Mouse (Mus musculus): ENCODE measurements around the gene Rab15. TPM values are rescaled to one million over a fixed set of nuclear protein-coding genes. Genes with fewer than 3 reads are reported as not detected.
A peak's percentile ranks its signal among the peaks of the same experiment; 100 is the strongest.
"Not testable (repeated sequence)": the region's sequence is repeated elsewhere in the genome, so short reads cannot be mapped to it uniquely, and the experiment has no call there.

Gene Rab15
- 100 to 1,000 TPM; 189 to 195 TPM for total RNA-seq (2021)
- long read RNA-seq, experiment 1, transcript Rab15-201 (7 exons, 3,158 nt), result major isoform, 254 of 288 reads
- long read RNA-seq, experiment 1, partial matches to known transcripts, result 7 of 288 reads
- long read RNA-seq, experiment 1, other reads (novel, unspliced or antisense), result 25 of 288 reads
- long read RNA-seq, experiment 2, transcript Rab15-201 (7 exons, 3,158 nt), result major isoform, 304 of 358 reads
- long read RNA-seq, experiment 2, partial matches to known transcripts, result 8 of 358 reads
- long read RNA-seq, experiment 2, other reads (novel, unspliced or antisense), result 44 of 358 reads

GRCm38 (mm10) chr12:76822651-76823041, at the start of gene Rab15:
Gene Rab15 (minus strand): TSS chr12:76822908.
- no peak for TF ChIP-seq CTCF (conservative IDR thresholded peaks at IDR 0.05)
- Histone ChIP-seq H3K27ac (peak within 1 kb of the TSS; percentile 91), H3K4me3 (peak within 1 kb of the TSS; percentile 79)
- no peak for DNase-seq (ENCODE audit: low spot score in 2 of 2)

- Histone ChIP-seq H3K27ac (no peak overlapping the region), H3K4me3 (no peak overlapping the region)
- TF ChIP-seq CTCF (conservative IDR thresholded peaks at IDR 0.05), result no peak
- DNase-seq (ENCODE audit: low spot score in 2 of 2), result no peak
Observed at GRCm38 (mm10) chr12:76869561-76869960, 46.9 kb upstream of the Rab15 start.

DNA sequence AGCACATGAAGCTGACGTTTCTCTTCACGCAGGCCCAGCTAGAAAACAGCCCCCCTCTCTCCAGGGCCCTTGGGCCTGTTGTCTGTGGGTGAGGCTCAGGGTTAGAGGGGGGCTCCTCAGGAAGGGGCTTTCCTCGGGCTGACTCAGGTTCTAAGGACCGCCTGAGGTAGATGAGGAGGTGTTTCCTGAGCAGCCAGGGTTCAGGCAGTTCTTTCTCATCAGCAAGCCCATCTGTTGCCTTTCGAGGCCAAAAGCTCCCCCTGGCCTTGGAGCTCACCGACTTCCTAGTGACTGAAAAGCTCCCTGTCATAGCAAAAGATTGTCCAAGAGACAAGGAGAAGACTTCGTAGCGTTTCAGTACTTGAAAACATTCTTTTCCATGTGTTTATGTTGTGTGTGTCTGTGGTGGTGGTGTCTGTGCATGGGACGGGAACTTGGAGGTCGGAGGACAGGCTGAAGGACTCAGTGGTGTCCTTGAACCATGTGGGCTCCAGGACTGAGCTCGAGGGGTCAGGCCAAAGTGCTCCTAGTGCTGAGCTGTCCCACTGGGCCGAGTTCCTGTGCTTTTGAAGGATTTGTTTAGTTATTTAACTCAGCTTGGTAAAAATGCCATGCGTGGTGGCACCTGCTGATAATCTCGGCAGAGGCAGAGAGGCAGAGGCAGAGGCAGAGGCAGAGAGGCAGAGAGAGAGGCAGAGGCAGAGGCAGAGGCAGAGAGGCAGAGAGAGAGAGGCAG, 45.9 kb upstream of the Rab15 start:
- no peak for DNase-seq (ENCODE audit: low spot score in 2 of 2)
- no peak for TF ChIP-seq CTCF (conservative IDR thresholded peaks at IDR 0.05)
- no peak overlapping the region for H3K4me3 ChIP-seq
- 0 out of 2 replicates have a peak overlapping the region, but pooled peaks have one; percentile 36 for H3K27ac ChIP-seq

- peak in 1 of 2 experiments; percentile 44 for DNase-seq (ENCODE audit: low spot score in 2 of 2)
- TF ChIP-seq CTCF (conservative IDR thresholded peaks at IDR 0.05), result no peak
- Histone ChIP-seq H3K4me3 (no peak overlapping the region), H3K27ac (0 out of 2 replicates have a peak overlapping the region, but pooled peaks have one; percentile 36)
Observed at GRCm38 (mm10) chr12:76867586-76868280, 45.0 kb upstream of the Rab15 start.

GRCm38 (mm10) chr12:76865266-76865665, 42.6 kb upstream of the Rab15 start:
- DNase-seq (ENCODE audit: low spot score in 2 of 2), result no peak
- no peak overlapping the region for H3K4me3 ChIP-seq
- TF ChIP-seq CTCF (conservative IDR thresholded peaks at IDR 0.05), result no peak
- H3K27ac ChIP-seq, result no peak overlapping the region

GRCm38 (mm10) chr12:76863651-76864050, 40.9 kb upstream of the Rab15 start:
- DNase-seq (ENCODE audit: low spot score in 2 of 2), result no peak
- Histone ChIP-seq H3K27ac (no peak overlapping the region), H3K4me3 (no peak overlapping the region)
- TF ChIP-seq CTCF (conservative IDR thresholded peaks at IDR 0.05), result no peak

DNA sequence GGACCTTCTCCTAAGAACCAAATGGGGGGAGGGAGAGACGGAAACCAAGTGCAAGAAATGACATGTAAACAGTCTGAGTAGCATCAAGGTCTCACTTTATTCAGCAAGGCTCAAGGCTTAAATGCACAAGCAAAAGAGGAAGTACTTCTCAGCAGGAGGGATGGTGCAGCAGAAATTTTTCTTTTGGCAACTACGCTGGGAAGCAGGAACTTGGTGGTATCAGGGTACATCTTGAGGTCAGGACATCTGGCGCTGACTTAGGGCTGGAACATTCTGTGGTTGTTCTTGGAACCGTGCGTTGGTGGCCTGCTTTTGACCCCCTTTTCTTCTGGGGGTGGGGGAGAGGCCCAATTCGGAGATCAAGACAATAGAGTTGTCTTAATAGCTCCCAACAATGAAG, 36.1 kb upstream of the Rab15 start:
- not testable (repeated sequence) for H3K4me3 ChIP-seq; DNase-seq (ENCODE audit: low spot score in 2 of 2); H3K27ac ChIP-seq

DNA sequence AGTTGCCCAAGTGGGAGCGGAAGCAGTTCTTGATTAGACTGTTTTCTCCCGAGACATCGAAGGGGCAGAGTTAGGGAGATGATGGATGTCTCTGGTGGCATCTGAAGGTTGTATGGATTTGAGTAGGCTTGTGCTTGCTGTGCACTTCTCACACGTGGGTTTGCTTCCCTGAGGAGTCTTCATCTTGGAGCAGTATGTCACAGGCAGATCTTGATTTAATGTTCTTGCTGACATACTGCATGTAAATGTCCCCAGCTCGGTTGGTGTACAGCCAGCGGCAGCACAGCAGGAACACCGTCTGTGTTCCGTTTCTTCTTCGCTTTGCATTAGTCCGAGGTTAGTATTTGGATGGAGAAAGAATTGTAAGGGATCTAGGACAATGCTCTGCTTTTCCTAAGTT, 34.4 kb upstream of the Rab15 start:
- no peak for DNase-seq (ENCODE audit: low spot score in 2 of 2)
- Histone ChIP-seq H3K4me3 (no peak overlapping the region), H3K27ac (no peak overlapping the region)
- TF ChIP-seq CTCF (conservative IDR thresholded peaks at IDR 0.05), result no peak

DNA sequence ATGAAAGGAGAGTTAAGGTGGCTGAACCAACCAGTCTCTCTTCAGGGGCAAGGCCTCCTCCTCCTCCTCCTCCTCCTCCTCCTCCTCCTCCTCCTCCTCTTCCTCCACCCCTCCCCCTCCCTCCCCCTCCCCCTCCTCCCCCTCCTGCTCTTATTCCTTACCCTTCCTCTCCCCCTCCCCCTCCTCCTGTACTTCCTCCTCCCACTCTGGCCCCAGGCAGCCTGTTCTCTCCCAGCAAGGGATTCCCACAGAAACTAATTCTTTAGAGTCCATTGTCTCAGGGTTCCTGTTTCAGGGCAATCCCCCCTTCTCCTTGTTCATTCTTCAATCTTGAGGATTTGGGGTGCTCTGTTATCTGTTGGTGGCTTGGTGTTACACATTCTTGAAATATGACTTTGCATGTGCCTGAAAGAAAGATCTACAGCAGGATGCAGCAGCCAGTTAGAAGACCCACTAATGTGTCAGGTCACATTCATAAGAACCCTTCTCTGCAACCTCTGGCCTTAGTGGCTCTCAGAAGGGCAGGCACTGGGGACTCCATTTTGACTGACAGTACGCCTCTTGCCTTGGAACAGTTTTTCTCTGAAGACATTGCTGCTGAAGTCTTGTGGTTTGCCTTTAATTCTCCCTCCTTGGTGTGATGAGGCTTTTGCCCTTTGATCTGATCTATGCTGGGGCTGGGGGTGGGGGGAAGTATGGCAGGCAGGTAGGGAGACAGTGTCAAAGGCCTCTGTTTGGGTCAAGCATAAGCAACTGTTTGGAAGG, 30.9 kb upstream of the Rab15 start:
- Histone ChIP-seq H3K27ac (no peak overlapping the region), H3K4me3 (no peak overlapping the region)
- no peak for TF ChIP-seq CTCF (conservative IDR thresholded peaks at IDR 0.05)
- DNase-seq (ENCODE audit: low spot score in 2 of 2), result no peak

DNA sequence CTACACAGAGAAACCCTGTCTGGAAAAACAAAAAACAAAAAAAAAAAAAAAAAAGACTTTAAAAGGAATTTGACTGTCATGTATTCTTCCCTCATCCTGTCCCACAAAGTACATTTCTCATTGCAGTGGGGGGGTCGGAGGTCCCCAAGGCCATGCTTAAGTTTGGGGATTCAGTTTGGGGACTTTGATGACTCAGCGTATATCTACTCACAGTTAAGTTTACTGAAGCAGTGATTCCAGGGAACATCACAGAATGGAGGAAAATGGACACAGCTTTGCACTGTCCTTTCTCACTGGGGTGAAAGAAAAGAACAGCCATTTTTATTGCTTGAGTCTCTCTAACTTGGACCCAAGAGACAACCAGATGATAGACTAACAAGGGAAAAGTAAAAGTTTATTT, 29.7 kb upstream of the Rab15 start:
- Histone ChIP-seq H3K4me3 (no peak overlapping the region), H3K27ac (no peak overlapping the region)
- no peak for TF ChIP-seq CTCF (conservative IDR thresholded peaks at IDR 0.05)
- no peak for DNase-seq (ENCODE audit: low spot score in 2 of 2)

DNA sequence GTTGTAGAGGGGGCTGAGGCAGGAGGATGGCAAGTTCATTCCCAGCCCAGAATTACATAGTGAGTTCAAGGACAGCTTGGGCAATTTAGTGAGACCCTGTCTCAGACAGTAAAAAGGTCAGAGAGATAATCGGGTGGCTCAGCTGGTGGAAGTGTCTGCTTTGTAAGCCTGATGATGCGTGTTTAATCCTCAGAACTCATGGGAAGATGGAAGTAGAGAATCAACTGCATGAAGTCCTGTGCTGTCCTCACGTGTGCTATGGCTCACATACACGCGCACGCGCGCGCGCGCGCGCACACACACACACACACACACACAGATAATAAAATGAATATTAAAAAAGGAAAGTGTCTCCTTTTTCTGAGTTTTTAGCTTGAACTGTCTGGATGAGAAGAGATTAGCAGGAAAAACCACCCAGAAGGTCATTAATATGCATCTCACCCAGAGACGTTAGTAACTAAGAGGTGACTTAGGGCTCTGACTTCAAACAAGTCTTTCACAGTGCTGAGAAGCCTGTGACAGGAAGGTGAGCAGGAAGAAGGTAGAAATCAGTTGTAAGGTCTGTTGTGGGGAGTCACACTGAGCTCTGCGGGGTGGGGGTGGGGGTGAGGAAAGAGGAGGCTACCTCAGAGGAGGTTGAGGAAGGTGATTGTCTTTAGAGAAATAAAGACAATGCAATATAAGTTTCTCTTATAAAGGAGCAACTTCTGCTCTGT, 21.8 kb upstream of the Rab15 start:
- Histone ChIP-seq H3K27ac (no peak overlapping the region), H3K4me3 (no peak overlapping the region)
- DNase-seq (ENCODE audit: low spot score in 2 of 2), result no peak
- no peak for TF ChIP-seq CTCF (conservative IDR thresholded peaks at IDR 0.05)

GRCm38 (mm10) chr12:76840081-76840480, 17.4 kb upstream of the Rab15 start:
- no peak for TF ChIP-seq CTCF (conservative IDR thresholded peaks at IDR 0.05)
- DNase-seq (ENCODE audit: low spot score in 2 of 2), result no peak
- Histone ChIP-seq H3K27ac (no peak overlapping the region), H3K4me3 (no peak overlapping the region)
